Mouse (Mus musculus) E14TG2a.4 (cell line): ENCODE measurements around the gene Ptprm.

Experiments used
- CTCF ChIP-seq: conservative IDR thresholded peaks from 2 replicates; pipeline ENCODE4 v1.5.1; 2014; ENCODE audit warnings: low read length
- NANOG ChIP-seq: IDR thresholded peaks from 2 replicates; pipeline ENCODE4 v1.6.1; 2014; ENCODE audit warnings: borderline replicate concordance, low read length, mixed read lengths
- POU5F1 ChIP-seq: IDR thresholded peaks from 2 replicates; pipeline ENCODE4 v1.6.1; 2014; ENCODE audit warnings: low read length, borderline replicate concordance

DNA sequence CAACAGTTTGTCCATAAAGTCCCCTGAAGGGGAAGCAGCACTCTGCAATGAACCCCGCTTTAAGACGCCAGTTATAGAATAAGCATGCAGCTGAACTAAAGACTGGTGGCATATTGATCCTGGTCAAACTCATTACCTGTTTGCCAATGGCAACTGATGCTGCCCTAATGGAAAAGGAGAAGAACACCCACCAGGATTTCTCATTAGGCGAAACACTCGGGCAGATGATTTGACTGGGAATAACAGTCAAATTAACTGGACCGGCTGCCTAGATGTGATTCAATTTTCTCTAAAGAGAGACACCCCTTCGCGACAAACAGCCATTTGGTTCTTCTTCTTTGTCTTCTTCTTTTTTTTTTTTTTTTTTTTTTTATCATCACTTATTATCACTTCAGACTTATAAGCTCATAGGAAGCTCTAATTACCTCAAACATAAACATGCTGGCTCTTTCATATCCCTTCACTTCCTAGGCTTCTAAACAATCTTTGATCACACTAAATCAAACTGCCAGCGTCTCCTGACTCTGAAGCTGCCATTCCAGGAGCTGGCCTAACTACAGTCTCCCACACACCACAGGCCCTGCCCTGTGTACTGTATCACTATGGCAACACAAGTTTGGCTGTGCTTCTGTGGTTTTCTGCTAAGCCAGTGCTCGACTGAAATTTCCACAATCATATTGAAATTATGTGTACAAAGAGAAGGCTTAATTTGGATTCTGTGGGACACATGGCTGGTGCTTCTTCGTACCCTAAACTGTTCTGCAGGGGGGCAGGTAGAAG, 48.0 kb downstream of the Ptprm start:
- TF ChIP-seq CTCF: no peak
- TF ChIP-seq NANOG: no peak
- TF ChIP-seq POU5F1: no peak
